Mouse (Mus musculus) CH12.LX (cell line): ENCODE data around the gene BC005537. TPM values are rescaled to one million over a fixed set of nuclear protein-coding genes. Genes with fewer than 3 reads are reported as not detected.

Experiments
- DNase-seq: peaks from one replicate; pipeline ENCODE4 v3.0.0-alpha.2; 2013; ENCODE audit errors: extremely low read depth
- H3K27ac ChIP-seq: 2 replicates; pipeline ENCODE4 v1.5.1; 2012; ENCODE audit warnings: low read depth, mild to moderate bottlenecking, control low read depth, moderate library complexity; ENCODE audit not compliant: insufficient read depth
- H3K27me3 ChIP-seq: replicated peaks from 2 replicates; pipeline ENCODE3; 2012; ENCODE audit warnings: inconsistent platforms
- H3K36me3 ChIP-seq, 2 experiments: replicated peaks in 1 of 2; 2 replicates each; pipeline versions ENCODE3 to v1.6.1; 2012; ENCODE audit warnings: inconsistent platforms in 1 of 2, low read length in 1 of 2, mild to moderate bottlenecking in 1 of 2, mixed read lengths in 1 of 2, moderate library complexity in 1 of 2; ENCODE audit not compliant: control insufficient read depth in 1 of 2, insufficient read depth in 1 of 2
- H3K4me1 ChIP-seq, 2 experiments: 2 replicates each; pipeline ENCODE4 v1.6.1; 2012; ENCODE audit warnings: inconsistent platforms in 1 of 2, moderate library complexity in 1 of 2; ENCODE audit not compliant: insufficient read depth in 2 of 2, control insufficient read depth in 1 of 2
- H3K4me2 ChIP-seq: 2 replicates; pipeline ENCODE4 v1.6.1; 2012; ENCODE audit warnings: low read depth, mild to moderate bottlenecking, control low read depth; ENCODE audit not compliant: poor library complexity, insufficient read depth, severe bottlenecking
- H3K4me3 ChIP-seq, 3 experiments: fragments of 150-350 bp in 1 of 3; sonication (generic) in 1 of 3; replicated peaks in 1 of 3; 2 replicates each; pipeline versions ENCODE3 to v1.5.1; 2011 to 2012; ENCODE audit warnings: low read depth in 2 of 3, low read length in 2 of 3, mild to moderate bottlenecking in 2 of 3, moderate library complexity in 2 of 3, control low read depth in 1 of 3, improper control_type of control experiment in 1 of 3, inconsistent platforms in 1 of 3, mixed read lengths in 1 of 3; ENCODE audit not compliant: poor library complexity in 1 of 3
- H3K79me2 ChIP-seq: replicated peaks from 2 replicates; pipeline ENCODE4 v1.6.1; 2012; ENCODE audit warnings: mild to moderate bottlenecking, moderate library complexity; ENCODE audit not compliant: control insufficient read depth, poor library complexity, insufficient read depth, severe bottlenecking; ENCODE audit errors: extremely low read depth
- H3K9ac ChIP-seq: 2 replicates; pipeline ENCODE4 v1.6.1; 2012; ENCODE audit warnings: low read depth, mild to moderate bottlenecking, control low read depth, moderate library complexity; ENCODE audit not compliant: insufficient read depth
- H3K9me3 ChIP-seq: replicated peaks from 2 replicates; pipeline ENCODE3; 2012; ENCODE audit warnings: low read length, inconsistent platforms, mixed read lengths
- E2F4 ChIP-seq: IDR thresholded peaks from 2 replicates; pipeline ENCODE4 v1.6.1; 2011; ENCODE audit warnings: low read depth, low read length, improper control_type of control experiment; ENCODE audit not compliant: insufficient replicate concordance
- EP300 ChIP-seq: IDR thresholded peaks from 2 replicates; pipeline ENCODE4 v1.6.1; 2011; ENCODE audit warnings: low read length, improper control_type of control experiment
- IRF4 ChIP-seq: IDR thresholded peaks from 2 replicates; pipeline ENCODE4 v1.6.1; 2014; ENCODE audit warnings: low read depth, mild to moderate bottlenecking, inconsistent platforms, low read length, improper control_type of control experiment
- KAT2A ChIP-seq: IDR thresholded peaks from 2 replicates; pipeline ENCODE4 v1.6.1; 2012; ENCODE audit warnings: low read length, improper control_type of control experiment, inconsistent platforms; ENCODE audit not compliant: insufficient replicate concordance
- MAFK ChIP-seq: IDR thresholded peaks from 2 replicates; pipeline ENCODE4 v1.6.1; 2011; ENCODE audit warnings: low read length, improper control_type of control experiment; ENCODE audit not compliant: insufficient replicate concordance
- MAX ChIP-seq: IDR thresholded peaks from 2 replicates; pipeline ENCODE4 v1.6.1; 2011; ENCODE audit warnings: low read length, improper control_type of control experiment
- MAZ ChIP-seq: IDR thresholded peaks from 2 replicates; pipeline ENCODE4 v1.6.1; 2012; ENCODE audit warnings: low read depth, mild to moderate bottlenecking, inconsistent platforms, low read length, improper control_type of control experiment, moderate library complexity
- MEF2A ChIP-seq: IDR thresholded peaks from 2 replicates; pipeline ENCODE4 v1.6.1; 2014; ENCODE audit warnings: low read depth, mild to moderate bottlenecking, inconsistent platforms, low read length, improper control_type of control experiment, borderline replicate concordance
- MXI1 ChIP-seq: IDR thresholded peaks from 2 replicates; pipeline ENCODE4 v1.6.1; 2011; ENCODE audit warnings: mild to moderate bottlenecking, low read depth, low read length, improper control_type of control experiment
- NELFE ChIP-seq: IDR thresholded peaks from 2 replicates; pipeline ENCODE4 v1.6.1; 2011; ENCODE audit warnings: low read depth, low read length, improper control_type of control experiment
- PAX5 ChIP-seq: IDR thresholded peaks from 2 replicates; pipeline ENCODE4 v1.6.1; 2012; ENCODE audit warnings: low read length, inconsistent platforms, mixed read lengths
- POLR2A ChIP-seq: IDR thresholded peaks from 2 replicates; pipeline ENCODE4 v1.6.1; 2011; ENCODE audit warnings: low read depth, mild to moderate bottlenecking, improper control_type of control experiment, low read length
- POLR2AphosphoS2 ChIP-seq: IDR thresholded peaks from 2 replicates; pipeline ENCODE4 v1.6.1; 2011; ENCODE audit warnings: low read depth, low read length, improper control_type of control experiment
- SMC3 ChIP-seq: IDR thresholded peaks from 2 replicates; pipeline ENCODE4 v1.6.1; 2011; ENCODE audit warnings: low read depth, low read length, improper control_type of control experiment
- TBP ChIP-seq: conservative IDR thresholded peaks from 2 replicates; pipeline ENCODE4 v1.6.1; 2011; ENCODE audit warnings: low read depth, low read length, improper control_type of control experiment
- TCF12 ChIP-seq: IDR thresholded peaks from 2 replicates; pipeline ENCODE4 v1.6.1; 2014; ENCODE audit warnings: low read depth, mild to moderate bottlenecking, inconsistent platforms, low read length, improper control_type of control experiment
- UBTF ChIP-seq: IDR thresholded peaks from 2 replicates; pipeline ENCODE4 v1.6.1; 2012; ENCODE audit warnings: low read depth, mild to moderate bottlenecking, inconsistent platforms, low read length, improper control_type of control experiment, moderate library complexity
- USF1 ChIP-seq: IDR thresholded peaks from 2 replicates; pipeline ENCODE4 v1.6.1; 2014; ENCODE audit warnings: low read depth, mild to moderate bottlenecking, inconsistent platforms, low read length, improper control_type of control experiment
- USF2 ChIP-seq: conservative IDR thresholded peaks from 2 replicates; pipeline ENCODE4 v1.6.1; 2011; ENCODE audit warnings: low read depth, low read length, improper control_type of control experiment
- ZC3H11A ChIP-seq: IDR thresholded peaks from 2 replicates; pipeline ENCODE4 v1.6.1; 2012; ENCODE audit warnings: low read depth, mild to moderate bottlenecking, inconsistent platforms, low read length, improper control_type of control experiment
- ZNF384 ChIP-seq: IDR thresholded peaks from 2 replicates; pipeline ENCODE4 v1.6.1; 2012; ENCODE audit warnings: low read depth, low read length, improper control_type of control experiment, inconsistent platforms
- dilution Hi-C: fragments of 300-500 bp; cut with MboI; formaldehyde crosslinking; loops from 2 replicates; pipeline ENCODE4 v1.14.3; 2020; ENCODE audit warnings: low sequenced_read_pairs; ENCODE audit not compliant: extremely low pct_unique_long_range_greater_than_20kb, extremely low pct_ligation_motif_present
- in situ Hi-C: fragments of 300-500 bp; cut with MboI; formaldehyde crosslinking; loops from 3 replicates; pipeline ENCODE4 v1.14.3; 2019; ENCODE audit warnings: low sequenced_read_pairs, low pct_ligation_motif_present, low pct_unique_long_range_greater_than_20kb, mixed read lengths
- polyA plus RNA-seq: library from polyadenylated mRNA; unstranded; fragments of >175 nt; gene quantifications from 2 replicates; pipeline ENCODE4 v1.2.1, GENCODE M21; 2012; ENCODE audit warnings: low read depth; ENCODE audit not compliant: insufficient read length
- total RNA-seq, 2 experiments: library from RNA; depleted of rRNA; stranded (reverse); fragments of 300-350 nt in 1 of 2; fragments of >200 nt in 1 of 2; gene quantifications; 2 replicates each; pipeline ENCODE4 v1.2.3; 2012 to 2014

The BC005537 gene
- total and polyA plus RNA-seq, 3 experiments, result 21.8 to 47.7 (median 39.0) TPM

DNA sequence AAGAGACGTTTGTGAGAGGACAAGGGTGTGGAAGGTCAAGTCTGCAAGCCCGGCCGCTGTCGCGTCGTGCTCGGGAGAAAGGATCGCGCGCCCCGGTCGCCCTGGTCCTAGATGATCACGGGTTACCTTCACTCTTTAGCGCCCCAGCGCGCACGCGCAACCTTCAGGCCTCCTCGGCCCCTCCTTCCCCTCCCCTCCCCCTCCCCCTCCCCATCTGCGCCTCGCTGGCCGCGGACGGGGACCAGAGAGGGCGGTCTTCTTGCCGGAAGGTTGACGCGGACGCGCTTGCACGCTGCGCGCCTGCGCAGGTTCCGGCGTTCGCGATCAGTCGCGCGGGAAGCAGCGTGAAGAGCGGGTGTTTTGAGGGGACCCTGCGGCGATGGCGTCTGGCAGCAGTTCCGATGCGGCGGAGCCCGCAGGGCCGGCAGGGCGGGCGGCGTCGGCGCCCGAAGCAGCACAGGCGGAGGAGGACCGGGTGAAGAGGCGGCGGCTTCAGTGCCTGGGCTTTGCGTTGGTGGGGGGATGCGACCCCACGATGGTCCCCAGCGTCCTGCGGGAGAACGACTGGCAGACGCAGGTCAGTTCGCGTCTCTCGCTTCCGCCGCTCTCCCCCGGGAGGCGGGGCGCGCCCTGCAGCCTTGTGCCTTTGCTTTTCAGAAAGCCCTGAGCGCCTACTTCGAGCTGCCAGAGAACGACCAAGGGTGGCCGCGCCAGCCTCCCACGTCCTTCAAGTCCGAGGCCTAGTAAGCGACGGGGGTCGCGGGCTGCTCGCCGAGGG is 30.1 kb downstream of the BC005537 start, which contains the start of the genes Acot13 and Tdp2 (continued):
- TF ChIP-seq TCF12 (peak; percentile 95), TBP (no peak; the same call in 1 of the 2 replicates), MAZ (peak; percentile 80; the same call in 1 of the 2 replicates), MXI1 (peak; percentile 91), KAT2A (peak; percentile 81; the same call in 1 of the 2 replicates), NELFE (peak; percentile 96), SMC3 (no peak), POLR2A (peak; percentile 98), POLR2AphosphoS2 (peak; percentile 93; the same call in 1 of the 2 replicates), EP300 (no peak), ZC3H11A (no peak), UBTF (peak; percentile 55; the same call in 1 of the 2 replicates), USF2 (no peak), IRF4 (peak; percentile 40), USF1 (no peak), PAX5 (no peak)

- peak overlapping the region; percentile 76; the same call in 1 of the 2 replicates for H3K27ac ChIP-seq
- H3K4me2 ChIP-seq, result peak overlapping the region; percentile 99
- peak overlapping the region; percentile 77 to 96 (median 79) for H3K4me3 ChIP-seq
- peaks cover 2 to 35% of the 10 kb centered on the region in 2 experiments for H3K36me3 ChIP-seq
- TF ChIP-seq IRF4 (no peak), MAFK (no peak), MAX (no peak; the same call in 1 of the 2 replicates), MEF2A (no peak), E2F4 (no peak), TCF12 (no peak), ZC3H11A (no peak), ZNF384 (no peak), MXI1 (no peak)
- peak overlapping the region; percentile 74 for H3K9ac ChIP-seq
- H3K27me3 ChIP-seq, result no peaks in the 10 kb centered on the region
- peaks cover 47% of the 10 kb centered on the region for H3K79me2 ChIP-seq
- DNase-seq, result no peak
- in situ Hi-C loops (no loop called here), dilution Hi-C loops (no loop called here)
- peaks cover 0 to 32% of the 10 kb centered on the region in 2 experiments; a peak in 3 of 4 replicates for H3K4me1 ChIP-seq
- H3K9me3 ChIP-seq, result no peaks in the 10 kb centered on the region
These were observed 30.8 kb downstream of the BC005537 start for GRCm38 (mm10) chr13:24832131-24832810.
